Mouse (Mus musculus) cerebellum, adult 2 months (tissue): ENCODE data around the gene Snapc5. TPM values are rescaled to one million over a fixed set of nuclear protein-coding genes. Genes with fewer than 3 reads are reported as not detected.

Source experiments
- DNase-seq, 2 experiments: peaks; one replicate each; pipeline ENCODE4 v3.0.0; 2021
- H3K27ac ChIP-seq: fragments of 200-500 bp; 2 replicates; pipeline ENCODE4 v1.5.1; 2012; ENCODE audit warnings: low read length, control low read depth, inconsistent platforms; ENCODE audit not compliant: insufficient read depth
- H3K27me3 ChIP-seq: fragments of 200-500 bp; 2 replicates; pipeline ENCODE4 v1.6.1; 2012; ENCODE audit warnings: inconsistent platforms, mild to moderate bottlenecking, low read length, moderate library complexity; ENCODE audit not compliant: control insufficient read depth, insufficient read depth
- H3K4me1 ChIP-seq: fragments of 200-500 bp; 2 replicates; pipeline ENCODE4 v1.6.1; 2011; ENCODE audit warnings: low read length; ENCODE audit not compliant: control insufficient read depth, insufficient read depth
- H3K4me3 ChIP-seq: fragments of 200-500 bp; replicated peaks from 2 replicates; pipeline ENCODE3; 2011; ENCODE audit warnings: mild to moderate bottlenecking, low read depth, low read length, control low read depth; ENCODE audit not compliant: insufficient read depth
- CTCF ChIP-seq: fragments of 200-500 bp; IDR thresholded peaks from 2 replicates; pipeline ENCODE4 v1.5.1; 2011; ENCODE audit warnings: low read depth, mild to moderate bottlenecking, control low read depth, low read length, moderate library complexity, borderline replicate concordance; ENCODE audit not compliant: insufficient read depth
- POLR2A ChIP-seq: fragments of 200-500 bp; IDR thresholded peaks from 2 replicates; pipeline ENCODE4 v1.6.1; 2011; ENCODE audit warnings: low read length, control low read depth, borderline replicate concordance; ENCODE audit not compliant: insufficient read depth
- WGBS: fragments of 180-500 bp; shearing (Covaris S2); methylation state at CpG from one replicate; pipeline ENCODE4 v1.1.7; 2018; 5-methylcytosine and 5-hydroxymethylcytosine counted together
- polyA plus RNA-seq: library from polyadenylated mRNA; depleted of rRNA; stranded (reverse); fragments of >200 nt; gene quantifications from 2 replicates; pipeline ENCODE4 v1.2.3, GENCODE M21; 2012; rRNA removed

Gene Snapc5
- polyA plus RNA-seq, 1 experiment = 33.6 TPM

DNA sequence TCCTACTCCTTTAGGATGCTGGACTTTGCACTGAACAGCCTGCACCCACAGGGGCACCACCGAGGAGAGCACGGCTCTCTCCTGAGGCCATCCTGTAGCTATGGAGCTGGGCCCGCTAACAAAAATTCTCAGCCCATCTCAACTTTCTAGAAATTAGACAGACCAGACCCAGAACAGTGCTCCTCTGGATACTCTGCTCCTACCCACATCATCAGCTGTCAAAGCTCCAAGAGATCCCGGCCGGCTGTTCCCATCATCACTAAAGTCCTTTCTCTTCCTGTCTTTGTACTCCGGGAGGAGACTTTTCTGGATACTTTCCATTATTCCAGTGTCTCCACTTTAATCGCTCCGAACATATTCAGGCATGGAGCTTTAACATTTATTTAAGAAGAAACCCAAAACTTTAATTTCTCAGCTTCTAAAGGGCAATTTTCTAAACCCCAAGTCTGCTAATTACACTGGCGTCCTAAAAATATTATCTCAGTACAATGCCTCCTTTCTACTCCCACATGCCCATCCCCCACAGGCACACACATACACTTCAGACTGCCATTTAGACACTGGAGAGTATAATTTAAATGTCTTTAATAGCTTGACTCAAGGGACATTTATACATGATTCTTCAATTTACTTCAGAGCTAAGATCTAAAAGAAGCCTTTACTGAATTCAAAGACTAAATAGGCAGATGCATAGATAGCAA, 53.3 kb downstream of the Snapc5 start:
- no peak for DNase-seq
- 55% methylated on average over 9 of the region's 9 CpGs for WGBS

More for the DNA sequence above, 53.3 kb downstream of the Snapc5 start:
- H3K4me3 ChIP-seq = no peak overlapping the region
- H3K4me1 ChIP-seq = 0 out of 2 replicates have a peak, but pooled peaks cover 6% of the 10 kb centered on the region
- no peak overlapping the region for H3K27ac ChIP-seq
- TF ChIP-seq POLR2A = no peak
- no peak for TF ChIP-seq CTCF
- H3K27me3 ChIP-seq = no peaks in the 10 kb centered on the region

Other genes with a start within 250 kb of the Snapc5 start
- 2.0 and 2.4 TPM in 2 replicates for gene Smad6, start 157.2 kb upstream of the Snapc5 start, polyA plus RNA-seq
- 0.14 and 0.38 TPM in 2 replicates for gene Lctl, start 62.1 kb upstream of the Snapc5 start, polyA plus RNA-seq
- gene Zwilch, start 6.2 kb upstream of the Snapc5 start, polyA plus RNA-seq = 3.1 and 3.7 TPM in 2 replicates
- gene Rpl4, start 5.9 kb upstream of the Snapc5 start, polyA plus RNA-seq = 448 and 489 TPM in 2 replicates
- 0.11 and 0.13 TPM in 2 replicates for gene Uchl4, start 55.9 kb downstream of the Snapc5 start, polyA plus RNA-seq
- 109 and 119 TPM in 2 replicates for gene Map2k1, start 74.4 kb downstream of the Snapc5 start, polyA plus RNA-seq
- 40.8 and 44.6 TPM in 2 replicates for gene Tipin, start 102.3 kb downstream of the Snapc5 start, polyA plus RNA-seq
- gene Dis3l, start 162.0 kb downstream of the Snapc5 start, polyA plus RNA-seq = 41.7 and 43.0 TPM in 2 replicates
- 66.9 and 85.2 TPM in 2 replicates for gene Megf11, start 206.4 kb downstream of the Snapc5 start, polyA plus RNA-seq